Mouse (Mus musculus) mouse trophoblast stem cell (cell line): ENCODE data around the gene Sft2d2.

ENCODE experiments used
- in situ Hi-C, 2 experiments: fragments of 300-500 bp; cut with MseI, MboI; formaldehyde crosslinking; loops; 2 replicates in 1 of 2; 3 replicates in 1 of 2; pipeline ENCODE4 v1.15.1; 2025

Gene Sft2d2

DNA sequence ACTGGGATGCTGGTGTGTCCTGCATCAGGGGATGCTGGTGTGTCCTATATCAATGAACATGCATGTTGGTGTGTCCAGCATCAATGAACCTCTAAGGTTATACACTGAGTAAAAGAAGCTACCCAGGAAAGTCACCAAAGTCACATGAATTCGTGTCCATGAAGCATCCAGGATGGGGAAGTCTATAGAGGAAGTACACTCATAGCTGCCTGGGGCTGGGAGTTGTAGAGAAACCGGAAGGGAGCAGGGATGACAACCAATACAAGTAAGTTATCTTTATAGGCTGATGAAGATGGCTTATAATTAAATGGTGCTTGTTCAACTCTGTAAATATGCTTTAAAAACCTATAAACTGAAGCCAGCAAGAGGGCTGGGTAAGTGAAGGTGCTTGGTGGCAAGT is 60.4 kb downstream of the Sft2d2 start:
- in situ Hi-C loops = loop anchor here in 1 of 2 experiments (25.0 kb wide), 1 partner anchor 247 kb away; no protein-coding TSS in a partner anchor

GRCm38 (mm10) chr1:165133279-165133678 is 61.0 kb downstream of the Sft2d2 start:
- in situ Hi-C loops = loop anchor here in 1 of 2 experiments (25.0 kb wide), 1 partner anchor 246 kb away; no protein-coding TSS in a partner anchor

- in situ Hi-C loops = loop anchor here in 1 of 2 experiments (25.0 kb wide), 1 partner anchor 245 kb away; no protein-coding TSS in a partner anchor
Observed at GRCm38 (mm10) chr1:165132187-165132877, 61.9 kb downstream of the Sft2d2 start.

DNA sequence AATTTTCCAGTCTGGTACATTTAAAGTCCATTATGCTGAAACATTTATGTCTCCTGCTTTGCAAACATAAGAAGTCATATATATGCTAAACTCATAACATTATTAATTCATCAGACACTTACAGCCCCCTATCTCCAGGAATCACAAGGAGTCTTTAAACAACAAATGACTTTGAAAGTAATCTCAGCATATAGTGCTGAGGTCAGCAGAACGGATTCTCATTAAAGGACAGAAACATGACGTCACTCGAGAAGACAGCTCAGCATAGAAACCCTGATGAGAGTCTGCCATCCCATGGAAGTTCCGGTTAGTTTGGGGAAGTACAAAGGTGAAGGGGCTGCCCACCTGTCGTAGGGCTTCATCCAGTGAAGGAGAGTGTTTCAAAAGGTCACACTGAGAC is 64.7 kb downstream of the Sft2d2 start:
- in situ Hi-C loops = loop anchor here (10.0 to 25.0 kb wide), 2 partner anchors 235 to 242 kb away; no protein-coding TSS in a partner anchor
